Mouse (Mus musculus) limb, embryonic 10.5 days (tissue): ENCODE measurements around the gene Ercc2. TPM values are rescaled to one million over a fixed set of nuclear protein-coding genes. Genes with fewer than 3 reads are reported as not detected.

Experiments used
- DNase-seq: peaks from one replicate; pipeline ENCODE4 v3.0.0-alpha.2; 2017; ENCODE audit warnings: low spot score
- H3K27ac ChIP-seq: fragments of 300-500 bp; sonication (generic); 2 replicates; pipeline ENCODE4 v1.5.1; 2016; ENCODE audit warnings: mild to moderate bottlenecking
- H3K27me3 ChIP-seq: fragments of 300-500 bp; sonication (generic); 2 replicates; pipeline ENCODE4 v1.6.1; 2016; ENCODE audit warnings: low read depth, mild to moderate bottlenecking; ENCODE audit not compliant: poor library complexity, severe bottlenecking
- H3K36me3 ChIP-seq: fragments of 300-500 bp; sonication (generic); 2 replicates; pipeline ENCODE4 v1.6.1; 2016; ENCODE audit warnings: mild to moderate bottlenecking, moderate library complexity
- H3K4me1 ChIP-seq: fragments of 300-500 bp; sonication (generic); 2 replicates; pipeline ENCODE4 v1.6.1; 2016
- H3K4me3 ChIP-seq: fragments of 300-500 bp; sonication (generic); 2 replicates; pipeline ENCODE4 v1.5.1; 2016; ENCODE audit warnings: mild to moderate bottlenecking, moderate library complexity
- H3K9me3 ChIP-seq: fragments of 300-500 bp; sonication (generic); replicated peaks from 2 replicates; pipeline ENCODE4 v1.6.1; 2016; ENCODE audit warnings: mild to moderate bottlenecking
- WGBS: fragments of 180-500 bp; shearing (Covaris S2); methylation state at CpG from one replicate; pipeline ENCODE4 v1.1.7; 2016; 5-methylcytosine and 5-hydroxymethylcytosine counted together
- polyA plus RNA-seq: library from polyadenylated mRNA; unstranded; fragments of >200 nt; fragmentation: Nextera tagmentation; extraction: Ambion mirVana; gene quantifications from 2 replicates; pipeline ENCODE4 v1.2.1, GENCODE M21; 2016

Gene Ercc2
- polyA plus RNA-seq, 1 experiment from 2014 or later = 25.6 TPM

- Histone ChIP-seq H3K4me1 (peaks cover 34% of the 10 kb centered on the region), H3K4me3 (no peak overlapping the region), H3K9me3 (no peaks in the 10 kb centered on the region), H3K27me3 (peaks cover 50% of the 10 kb centered on the region), H3K27ac (no peak overlapping the region), H3K36me3 (no peaks in the 10 kb centered on the region)
- no peak for DNase-seq
- WGBS = 68% methylated on average over 4 of the region's 4 CpGs
These were observed 16.4 kb upstream of the Ercc2 start for GRCm38 (mm10) chr7:19365376-19365775.

- H3K4me3 ChIP-seq = no peak overlapping the region
- no peaks in the 10 kb centered on the region for H3K9me3 ChIP-seq
- peaks cover 15% of the 10 kb centered on the region for H3K4me1 ChIP-seq
- 15% methylated on average over 16 of the region's 16 CpGs for WGBS
- peaks cover 38% of the 10 kb centered on the region for H3K27me3 ChIP-seq
- H3K27ac ChIP-seq = no peak overlapping the region
- no peaks in the 10 kb centered on the region for H3K36me3 ChIP-seq
- peak; percentile 71 for DNase-seq
These were observed 13.4 kb upstream of the Ercc2 start for GRCm38 (mm10) chr7:19368380-19368779.

GRCm38 (mm10) chr7:19369823-19370425, 11.9 kb upstream of the Ercc2 start:
- Histone ChIP-seq H3K27me3 (peaks cover 27% of the 10 kb centered on the region), H3K27ac (0 out of 2 replicates have a peak overlapping the region, but pooled peaks have one; percentile 59), H3K9me3 (no peaks in the 10 kb centered on the region), H3K4me1 (peaks cover 15% of the 10 kb centered on the region), H3K4me3 (peak overlapping the region; percentile 54), H3K36me3 (no peaks in the 10 kb centered on the region)
- DNase-seq = peak; percentile 84
- 11% methylated on average over 46 of the region's 46 CpGs for WGBS

- DNase-seq = no peak
- Histone ChIP-seq H3K4me1 (peaks cover 13% of the 10 kb centered on the region), H3K27ac (no peak overlapping the region), H3K4me3 (no peak overlapping the region), H3K27me3 (peaks cover 23% of the 10 kb centered on the region), H3K36me3 (peaks cover 16% of the 10 kb centered on the region), H3K9me3 (no peaks in the 10 kb centered on the region)
- WGBS = 90% methylated on average over 2 of the region's 2 CpGs
These were observed 8.4 kb upstream of the Ercc2 start for GRCm38 (mm10) chr7:19373367-19373766.

- no peak overlapping the region for H3K27ac ChIP-seq
- no peaks in the 10 kb centered on the region for H3K4me1 ChIP-seq
- 75% methylated on average over 18 of the region's 18 CpGs for WGBS
- H3K36me3 ChIP-seq = peaks cover 16% of the 10 kb centered on the region
- H3K4me3 ChIP-seq = no peak overlapping the region
- no peaks in the 10 kb centered on the region for H3K9me3 ChIP-seq
- DNase-seq = no peak
- H3K27me3 ChIP-seq = peaks cover 3% of the 10 kb centered on the region
These were observed 6.4 kb upstream of the Ercc2 start for GRCm38 (mm10) chr7:19375368-19375767.

- no peaks in the 10 kb centered on the region for H3K27me3 ChIP-seq
- no peak overlapping the region for H3K4me3 ChIP-seq
- H3K4me1 ChIP-seq = no peaks in the 10 kb centered on the region
- no peak for DNase-seq
- H3K27ac ChIP-seq = no peak overlapping the region
- H3K36me3 ChIP-seq = peaks cover 16% of the 10 kb centered on the region
- 87% methylated on average over 4 of the region's 4 CpGs for WGBS
- no peaks in the 10 kb centered on the region for H3K9me3 ChIP-seq
These were observed 5.8 kb upstream of the Ercc2 start for GRCm38 (mm10) chr7:19376019-19376418.

- Histone ChIP-seq H3K9me3 (no peaks in the 10 kb centered on the region), H3K4me3 (no peak overlapping the region), H3K27me3 (no peaks in the 10 kb centered on the region), H3K36me3 (peaks cover 16% of the 10 kb centered on the region), H3K27ac (no peak overlapping the region), H3K4me1 (peaks cover 6% of the 10 kb centered on the region)
- DNase-seq = no peak
- WGBS = 67% methylated on average over 8 of the region's 8 CpGs
These were observed 3.8 kb upstream of the Ercc2 start for GRCm38 (mm10) chr7:19378049-19378448.

GRCm38 (mm10) chr7:19382166-19382541, 344 bp downstream of the Ercc2 start:
- under 1% methylated on average over 37 of the region's 37 CpGs for WGBS
- Histone ChIP-seq H3K27ac (peak overlapping the region; percentile 81), H3K4me1 (peaks cover 14% of the 10 kb centered on the region), H3K4me3 (peak overlapping the region; percentile 95), H3K27me3 (no peaks in the 10 kb centered on the region), H3K9me3 (no peaks in the 10 kb centered on the region), H3K36me3 (peaks cover 45% of the 10 kb centered on the region)
- no peak for DNase-seq

- no peaks in the 10 kb centered on the region for H3K9me3 ChIP-seq
- H3K4me3 ChIP-seq = peak overlapping the region; percentile 95
- no peak overlapping the region for H3K27ac ChIP-seq
- DNase-seq = no peak
- H3K27me3 ChIP-seq = no peaks in the 10 kb centered on the region
- 87% methylated on average over 9 of the region's 9 CpGs for WGBS
- H3K36me3 ChIP-seq = peaks cover 52% of the 10 kb centered on the region
- H3K4me1 ChIP-seq = peaks cover 14% of the 10 kb centered on the region
These were observed 1.9 kb downstream of the Ercc2 start for GRCm38 (mm10) chr7:19383708-19384107.

- WGBS = 90% methylated on average over 10 of the region's 10 CpGs
- Histone ChIP-seq H3K27ac (no peak overlapping the region), H3K27me3 (no peaks in the 10 kb centered on the region), H3K9me3 (no peaks in the 10 kb centered on the region), H3K4me3 (no peak overlapping the region), H3K36me3 (peaks cover 99% of the 10 kb centered on the region), H3K4me1 (no peaks in the 10 kb centered on the region)
- DNase-seq = no peak
These were observed 7.0 kb downstream of the Ercc2 start for GRCm38 (mm10) chr7:19388699-19389413.

- H3K9me3 ChIP-seq = no peaks in the 10 kb centered on the region
- no peak overlapping the region for H3K27ac ChIP-seq
- WGBS = 90% methylated on average over 8 of the region's 8 CpGs
- peaks cover 64% of the 10 kb centered on the region for H3K36me3 ChIP-seq
- no peak for DNase-seq
- H3K4me1 ChIP-seq = peaks cover 6% of the 10 kb centered on the region
- H3K4me3 ChIP-seq = no peak overlapping the region
- peaks cover 19% of the 10 kb centered on the region for H3K27me3 ChIP-seq
These were observed 12.7 kb downstream of the Ercc2 start for GRCm38 (mm10) chr7:19394484-19394883.

DNA sequence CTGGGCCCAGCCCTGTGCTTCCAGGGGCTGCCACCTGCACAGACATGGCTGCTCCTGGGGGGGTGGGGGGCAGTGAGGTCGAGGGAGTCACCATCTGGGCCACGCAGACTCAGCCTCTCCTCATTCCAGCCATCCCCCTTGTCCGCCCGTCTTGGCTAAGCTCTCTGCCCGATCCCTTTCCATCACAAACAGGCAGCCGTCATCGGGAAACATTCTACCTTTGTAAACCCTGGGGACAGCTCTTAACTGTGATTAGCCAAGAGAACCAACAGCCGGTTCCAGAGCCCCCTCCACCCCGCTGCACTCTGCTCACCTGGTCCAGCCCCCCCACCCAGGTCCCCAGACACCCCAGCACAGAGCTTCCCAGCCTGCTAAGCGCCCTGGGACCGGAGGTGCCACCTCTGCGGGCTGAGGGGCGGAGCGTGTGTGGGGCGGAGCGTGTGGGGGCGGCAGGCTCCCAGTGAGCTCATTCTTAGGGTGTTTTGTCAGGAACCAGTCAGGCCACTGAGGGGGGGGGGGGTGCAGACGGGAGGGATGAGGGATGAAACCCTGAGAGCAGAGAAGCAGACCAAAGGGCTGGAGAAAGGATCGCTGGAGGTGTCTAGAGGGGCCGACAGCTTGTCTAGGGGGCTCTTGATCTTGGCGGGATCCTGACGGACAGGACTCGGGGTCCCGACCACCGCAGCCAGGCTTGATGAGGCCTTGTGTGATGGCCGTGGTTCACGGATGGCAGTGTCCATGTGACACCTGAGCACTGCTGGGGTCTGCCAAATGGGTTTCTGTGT, 17.9 kb downstream of the Ercc2 start:
- Histone ChIP-seq H3K4me1 (peaks cover 20% of the 10 kb centered on the region), H3K9me3 (peaks cover 5% of the 10 kb centered on the region), H3K27ac (peak overlapping the region; percentile 46), H3K36me3 (peaks cover 12% of the 10 kb centered on the region), H3K4me3 (peak overlapping the region; percentile 48), H3K27me3 (peaks cover 71% of the 10 kb centered on the region)
- 4% methylated on average over 27 of the region's 27 CpGs for WGBS
- peak; percentile 62 for DNase-seq

GRCm38 (mm10) chr7:19400946-19401345, 19.1 kb downstream of the Ercc2 start:
- Histone ChIP-seq H3K4me1 (peaks cover 26% of the 10 kb centered on the region), H3K36me3 (no peaks in the 10 kb centered on the region; the same call in 1 of the 2 replicates), H3K27ac (no peak overlapping the region), H3K27me3 (peaks cover 84% of the 10 kb centered on the region), H3K4me3 (no peak overlapping the region), H3K9me3 (peaks cover 5% of the 10 kb centered on the region)
- DNase-seq = no peak
- WGBS = 79% methylated on average over 4 of the region's 4 CpGs
